Mouse (Mus musculus): Measurements from ENCODE around the gene Rnf133. TPM values are rescaled to one million over a fixed set of nuclear protein-coding genes. Genes with fewer than 3 reads are reported as not detected.

Rnf133 gene
- polyA plus RNA-seq (2012) = not detected in 2 replicates

- TF ChIP-seq GATA1 (IDR thresholded peaks at IDR 0.05; ENCODE audit: low read length) = no peak
These were observed at the start of gene Rnf133 for GRCm38 (mm10) chr6:23650205-23650604. Rnf133 (minus strand) TSS chr6:23650305.

- TF ChIP-seq GATA1 (IDR thresholded peaks at IDR 0.05; ENCODE audit: low read length) = no peak
These were observed 28.1 kb upstream of the Rnf133 start for GRCm38 (mm10) chr6:23678172-23678571.

- no peak for TF ChIP-seq GATA1 (IDR thresholded peaks at IDR 0.05; ENCODE audit: low read length)
These were observed 4.9 kb upstream of the Rnf133 start, which contains the start of gene Rnf148 for GRCm38 (mm10) chr6:23655036-23655435. Rnf148 (minus strand) TSS chr6:23655136.

- TF ChIP-seq GATA1 (IDR thresholded peaks at IDR 0.05; ENCODE audit: low read length) = no peak
These were observed 1.4 kb downstream of the Rnf133 start for GRCm38 (mm10) chr6:23648732-23649131.

GRCm38 (mm10) chr6:23647627-23648247, 2.4 kb downstream of the Rnf133 start:
- TF ChIP-seq GATA1 (IDR thresholded peaks at IDR 0.05; ENCODE audit: low read length) = no peak

GRCm38 (mm10) chr6:23637081-23637480, 13.0 kb downstream of the Rnf133 start:
- no peak for TF ChIP-seq GATA1 (IDR thresholded peaks at IDR 0.05; ENCODE audit: low read length)

- TF ChIP-seq GATA1 (IDR thresholded peaks at IDR 0.05; ENCODE audit: low read length) = no peak
These were observed 14.9 kb downstream of the Rnf133 start for GRCm38 (mm10) chr6:23635208-23635607.

- no peak for TF ChIP-seq GATA1 (IDR thresholded peaks at IDR 0.05; ENCODE audit: low read length)
These were observed 16.1 kb downstream of the Rnf133 start for GRCm38 (mm10) chr6:23634016-23634415.

- TF ChIP-seq GATA1 (IDR thresholded peaks at IDR 0.05; ENCODE audit: low read length) = no peak
These were observed 19.6 kb downstream of the Rnf133 start for GRCm38 (mm10) chr6:23630465-23630864.

Other genes with a start within 250 kb of the Rnf133 start
- gene Rnf148, start 4.8 kb upstream of the Rnf133 start, polyA plus RNA-seq (2012) = not detected in 2 replicates
- gene Cadps2, start 189.1 kb upstream of the Rnf133 start, polyA plus RNA-seq (2012) = not detected in 2 replicates